Mouse (Mus musculus) adrenal gland, adult 8-10 months (tissue): Measurements from ENCODE around the gene Lag3. TPM values are rescaled to one million over a fixed set of nuclear protein-coding genes. Genes with fewer than 3 reads are reported as not detected.
A peak's percentile ranks its signal among the peaks of the same experiment; 100 is the strongest.

Source experiments
- DNase-seq: peaks from one replicate; pipeline ENCODE4 v3.0.0; 2022
- total RNA-seq, 4 experiments: library from RNA; stranded (reverse); gene quantifications; 2 replicates each; pipeline ENCODE4 v1.2.4; 2022

The Lag3 gene
- total RNA-seq, 4 experiments from 2014 or later: 1.1 to 2.7 (median 1.2) TPM

DNA sequence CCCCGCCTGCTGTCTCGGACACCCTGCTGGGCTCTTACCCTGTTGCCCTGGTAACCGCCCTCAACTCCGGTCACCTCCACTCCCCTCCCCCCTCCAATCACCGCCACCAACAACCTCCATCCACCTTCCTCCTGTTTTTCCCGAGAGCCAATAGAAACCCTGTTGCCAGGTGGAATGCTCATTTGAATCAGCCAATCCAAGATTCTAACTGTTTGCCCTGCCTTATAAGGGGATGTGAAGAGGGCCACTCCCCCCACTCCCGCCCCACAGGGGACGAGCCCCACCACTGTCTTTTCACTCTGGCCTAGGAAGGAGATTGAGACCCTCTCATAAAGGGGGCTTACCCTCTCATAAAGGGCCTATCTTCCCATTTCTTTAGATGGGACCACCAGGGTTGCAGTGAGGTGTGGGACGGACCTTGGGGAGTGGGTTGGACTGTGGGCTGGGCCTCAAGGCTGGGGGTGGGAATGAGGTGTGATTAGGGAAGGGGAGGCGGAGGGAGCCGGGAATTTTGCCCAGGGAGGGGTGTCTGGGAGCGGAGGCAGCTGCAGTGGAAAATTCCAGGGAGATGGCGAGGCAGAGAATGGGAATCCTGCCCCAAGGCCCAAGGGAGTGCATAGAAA, 8.3 kb upstream of the Lag3 start, which contains the start of gene Ptms:
Gene Ptms (minus strand): TSS at position 409 of the 623 bp plus-strand sequence.
- DNase-seq: peak; percentile 97

- DNase-seq: no peak
These were observed 7.6 kb upstream of the Lag3 start for GRCm38 (mm10) chr6:124918890-124919627.

DNA sequence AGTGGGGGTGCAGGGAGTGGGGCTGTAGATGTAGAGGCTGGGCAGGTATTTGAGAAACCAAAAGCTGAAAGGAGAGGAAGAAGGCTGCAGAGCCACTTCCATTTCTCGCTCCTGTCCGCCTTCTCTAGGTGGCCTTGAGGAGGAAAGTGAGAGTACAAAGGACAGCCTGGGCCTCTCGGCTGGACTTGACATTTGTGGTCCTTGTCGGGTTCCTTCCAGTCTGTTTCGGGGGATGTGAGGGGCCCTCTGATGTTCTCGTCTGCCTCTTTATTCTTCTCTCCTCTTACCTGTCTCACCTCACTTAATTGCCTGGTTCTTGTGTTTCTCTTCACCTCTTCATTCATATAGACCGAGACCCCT, 6.8 kb upstream of the Lag3 start:
- DNase-seq: no peak

- DNase-seq: peak; percentile 96
These were observed 6.2 kb upstream of the Lag3 start for GRCm38 (mm10) chr6:124917518-124918330.

DNA sequence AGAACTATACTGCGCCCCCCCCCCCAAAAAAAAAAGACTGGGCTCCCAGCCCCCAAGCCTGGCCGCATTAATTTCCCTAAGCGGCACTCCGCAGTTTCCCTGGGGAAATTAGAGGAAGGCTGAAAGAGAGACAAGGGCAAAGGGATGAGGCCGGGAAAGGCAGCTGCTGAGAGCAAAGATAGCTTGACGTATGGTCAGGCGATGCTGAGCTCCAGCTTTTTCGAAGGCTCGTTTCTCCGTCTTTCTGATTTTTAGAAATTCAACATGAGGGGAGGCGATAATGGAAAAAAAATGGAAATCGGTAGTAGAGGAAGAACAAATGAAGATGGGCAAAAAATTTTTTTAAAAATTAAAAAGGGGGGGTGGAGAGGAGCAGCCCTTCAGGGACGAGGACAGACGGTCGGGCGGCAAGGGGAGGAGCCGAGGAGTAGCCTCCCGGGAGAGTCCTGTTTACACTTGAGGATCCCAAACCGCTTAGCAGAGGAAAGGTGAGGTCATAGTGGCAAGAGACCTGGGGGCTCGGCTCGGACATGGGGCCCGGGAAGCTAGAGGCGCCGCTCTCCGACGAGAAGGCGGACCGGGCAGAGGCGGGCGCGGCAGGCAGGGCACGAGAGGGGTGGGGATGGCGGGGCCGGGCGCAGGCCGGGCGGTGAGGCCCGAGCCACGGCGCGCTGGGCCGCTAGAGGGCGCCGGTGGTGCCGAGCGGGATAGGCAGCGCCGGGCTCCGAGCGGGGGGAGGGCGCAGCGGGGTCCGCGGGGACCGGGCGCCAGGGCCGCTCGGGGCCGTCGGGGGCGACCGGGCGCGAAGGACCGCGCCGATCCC, 5.4 kb upstream of the Lag3 start:
- DNase-seq: peak; percentile 80

- no peak for DNase-seq
These were observed 4.6 kb upstream of the Lag3 start for GRCm38 (mm10) chr6:124915942-124916694.

- no peak for DNase-seq
These were observed 3.8 kb upstream of the Lag3 start for GRCm38 (mm10) chr6:124915160-124915941.

GRCm38 (mm10) chr6:124914511-124914910, 3.0 kb upstream of the Lag3 start:
- DNase-seq: no peak

DNA sequence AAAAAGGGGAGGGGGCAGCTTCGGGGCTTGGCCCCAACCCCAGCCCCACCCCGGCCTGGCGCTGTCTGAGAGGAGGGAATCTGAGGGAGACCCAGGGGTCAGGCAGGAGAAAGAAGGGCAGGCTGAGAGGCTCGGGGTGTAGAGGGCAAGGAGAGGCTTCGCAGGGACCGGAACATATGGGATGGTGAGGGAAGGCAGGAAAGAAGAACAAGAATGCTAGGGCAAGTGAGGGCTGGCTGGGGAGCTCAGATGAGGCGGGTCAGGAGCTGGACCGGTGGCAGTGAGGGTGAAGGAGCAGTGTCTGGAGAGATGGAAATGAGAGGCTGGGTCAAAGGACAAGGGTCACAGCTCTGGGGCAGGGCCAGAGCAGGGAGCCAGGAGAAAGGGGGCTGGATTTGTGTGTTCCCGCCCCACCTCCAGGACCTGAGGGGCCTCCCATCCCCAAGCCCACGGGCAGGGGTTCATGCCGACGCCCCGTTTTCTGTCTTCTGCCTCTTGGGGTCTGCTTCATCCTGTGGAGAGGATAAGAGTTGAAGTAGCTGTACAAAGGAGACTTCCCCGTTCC, 2.3 kb upstream of the Lag3 start:
- no peak for DNase-seq

DNA sequence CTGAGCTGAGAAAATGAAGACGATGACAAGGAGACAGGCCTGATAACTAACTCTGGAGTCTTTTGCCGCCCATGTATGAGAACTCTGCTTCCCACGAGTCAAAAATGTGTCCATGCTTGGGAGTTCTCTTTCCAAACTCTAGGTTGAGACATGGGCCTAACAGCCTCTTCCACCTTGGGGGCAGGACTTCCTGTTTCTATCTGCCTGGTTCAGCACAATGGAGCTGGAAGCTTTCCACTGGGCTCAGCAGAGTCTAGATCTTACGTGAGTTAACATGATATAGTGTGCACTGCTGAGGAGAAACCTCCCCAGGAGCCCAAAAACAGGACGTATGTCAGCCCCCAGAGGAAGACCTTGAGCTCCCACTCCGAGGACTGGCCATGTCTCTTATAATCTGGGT, 1.7 kb upstream of the Lag3 start:
- no peak for DNase-seq

DNA sequence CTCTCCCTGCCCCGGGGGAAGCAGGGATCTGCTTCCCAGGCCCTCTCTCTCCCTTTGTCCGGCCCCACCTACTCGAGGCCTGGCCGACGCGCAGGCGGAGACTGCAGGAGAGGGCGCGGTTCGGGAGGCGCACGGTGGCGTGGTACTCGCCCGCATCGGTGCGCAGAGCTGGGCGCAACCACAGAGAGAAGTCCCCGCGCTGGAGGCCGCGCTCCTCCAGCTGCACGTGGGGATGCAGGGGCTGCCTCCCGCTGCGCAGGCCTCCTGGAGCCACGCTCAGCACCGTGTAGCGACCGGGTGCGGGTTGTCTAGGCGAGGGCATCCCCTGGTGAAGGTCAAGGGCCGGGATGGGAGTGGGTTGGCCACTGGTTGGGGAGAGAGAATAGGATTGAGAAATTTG, 1.5 kb downstream of the Lag3 start:
- DNase-seq: no peak

GRCm38 (mm10) chr6:124907767-124908166, 3.7 kb downstream of the Lag3 start:
- no peak for DNase-seq

GRCm38 (mm10) chr6:124904991-124905860, 6.3 kb downstream of the Lag3 start:
- DNase-seq: no peak

DNA sequence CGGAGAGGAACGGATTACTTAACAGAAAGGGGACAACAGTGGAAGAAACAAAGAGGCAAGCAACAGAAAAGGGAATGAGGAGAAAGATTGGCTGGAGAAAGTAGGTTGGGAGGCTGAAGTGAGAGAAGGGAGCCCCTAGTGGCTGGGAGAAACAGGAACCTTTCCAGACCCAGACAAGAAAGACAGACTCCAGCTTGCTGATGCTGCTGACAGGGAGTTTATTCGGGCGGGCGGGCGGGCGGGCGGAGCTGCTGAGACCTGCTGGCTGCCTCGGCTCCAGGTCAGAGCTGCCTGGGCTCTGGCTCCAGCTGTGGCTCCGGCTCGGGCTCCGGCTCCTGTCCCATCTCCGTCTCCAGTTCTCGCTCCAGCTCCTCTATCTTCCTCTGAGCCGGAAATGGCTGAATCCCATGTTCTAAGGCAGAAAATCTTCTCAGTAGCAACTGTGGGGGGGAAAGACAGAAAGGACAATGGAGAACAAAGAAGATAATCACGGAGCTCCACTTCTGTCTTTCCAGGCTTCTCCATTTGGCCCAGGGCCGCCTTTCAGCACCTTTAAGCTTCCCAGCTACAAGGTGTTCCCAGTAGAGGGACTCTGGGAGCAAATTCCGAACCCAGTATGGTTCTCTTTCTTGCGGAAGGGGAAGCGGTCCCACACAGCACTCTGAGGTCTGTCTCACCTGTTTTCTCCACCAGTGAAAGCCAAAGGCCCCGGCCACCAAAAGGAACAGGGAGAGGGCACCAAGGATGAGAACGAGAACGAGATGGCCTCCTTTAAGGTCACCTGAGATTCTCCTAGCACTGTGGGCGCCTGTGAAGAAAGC, 7.1 kb downstream of the Lag3 start:
- DNase-seq: peak; percentile 55

- peak; percentile 93 for DNase-seq
These were observed 7.8 kb downstream of the Lag3 start for GRCm38 (mm10) chr6:124903580-124904151.

DNA sequence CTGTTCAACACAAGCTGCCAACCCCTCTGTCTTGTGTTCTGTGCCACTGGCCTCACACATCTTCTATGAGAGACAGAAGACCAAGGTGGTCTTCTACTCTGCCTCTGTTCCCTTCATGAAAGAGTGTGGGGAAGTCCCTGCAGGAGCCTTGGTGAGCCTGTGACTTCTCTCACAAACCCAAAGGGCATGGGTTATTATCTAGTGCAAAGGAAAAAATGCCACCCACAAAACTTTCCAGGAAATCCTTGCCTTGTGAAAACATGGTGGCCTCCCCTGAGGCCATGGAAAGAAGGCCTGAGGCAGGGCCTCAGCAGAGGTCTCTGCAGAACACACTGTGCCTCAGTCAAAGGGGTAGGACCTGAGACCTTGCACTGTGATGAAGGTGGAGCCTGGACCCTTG, 9.7 kb downstream of the Lag3 start:
- no peak for DNase-seq

- DNase-seq: no peak
These were observed 10.6 kb downstream of the Lag3 start for GRCm38 (mm10) chr6:124900801-124901480.
